Mouse (Mus musculus) G1E-ER4 (cell line): ENCODE data around the gene Mrtfa. TPM values are rescaled to one million over a fixed set of nuclear protein-coding genes. Genes with fewer than 3 reads are reported as not detected.

Experiments used
- GATA1 ChIP-seq: IDR thresholded peaks from one replicate; pipeline ENCODE4 v1.8.0; 2012; ENCODE audit warnings: low read length, inconsistent platforms
- polyA plus RNA-seq: library from polyadenylated mRNA; stranded (reverse); fragments of >175 nt; gene quantifications from 2 replicates; pipeline ENCODE4 v1.2.3, GENCODE M21; 2012

The Mrtfa gene
- polyA plus RNA-seq, 1 experiment: 17.8 TPM

DNA sequence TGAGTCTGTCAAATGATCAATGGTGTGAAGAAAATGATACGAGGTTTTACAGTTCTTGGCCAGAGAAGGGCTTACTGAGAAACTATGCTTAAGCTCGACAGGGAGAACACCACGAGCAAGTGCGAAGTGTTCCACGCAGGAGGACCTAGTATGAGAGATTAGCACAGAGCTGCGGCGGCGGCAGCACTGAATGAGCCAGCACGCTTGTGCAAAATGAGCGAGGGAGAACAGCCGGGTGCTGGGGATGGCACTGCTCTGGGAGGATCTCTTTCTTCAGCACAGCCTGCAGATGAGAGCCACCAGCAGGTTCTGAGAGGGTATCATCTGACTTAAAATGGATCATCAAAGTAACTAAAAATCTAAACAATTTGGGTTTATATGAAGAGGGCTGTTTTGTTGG is 91.3 kb downstream of the Mrtfa start:
- no peak for TF ChIP-seq GATA1

GRCm38 (mm10) chr15:81098689-81099088 is 91.9 kb downstream of the Mrtfa start:
- TF ChIP-seq GATA1: no peak

- no peak for TF ChIP-seq GATA1
Measured at GRCm38 (mm10) chr15:81097896-81098295, 92.7 kb downstream of the Mrtfa start.

DNA sequence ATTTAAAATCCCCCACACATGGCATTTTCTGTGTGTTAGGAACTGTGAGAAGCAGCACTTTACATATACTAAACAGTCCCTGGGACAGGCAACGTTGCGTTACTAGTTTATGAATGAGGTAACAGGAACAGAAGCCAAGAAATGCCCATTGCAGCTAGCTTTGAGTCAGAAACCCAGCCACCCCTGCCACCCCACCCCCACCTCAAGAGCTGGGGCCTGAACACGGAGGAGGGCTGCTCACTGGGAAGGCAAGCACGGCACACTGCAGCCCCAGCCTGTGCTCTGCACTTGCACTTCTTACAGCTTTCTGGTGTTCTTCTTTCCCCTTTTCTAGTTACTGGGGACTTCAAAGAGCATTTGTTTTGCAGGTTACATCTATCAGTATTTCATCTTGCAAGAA is 93.1 kb downstream of the Mrtfa start:
- TF ChIP-seq GATA1: no peak

GRCm38 (mm10) chr15:81096329-81097055 is 94.1 kb downstream of the Mrtfa start:
- no peak for TF ChIP-seq GATA1

- no peak for TF ChIP-seq GATA1
Measured at GRCm38 (mm10) chr15:81093032-81093431, 97.5 kb downstream of the Mrtfa start.

GRCm38 (mm10) chr15:81091718-81092117 is 98.8 kb downstream of the Mrtfa start:
- TF ChIP-seq GATA1: no peak

DNA sequence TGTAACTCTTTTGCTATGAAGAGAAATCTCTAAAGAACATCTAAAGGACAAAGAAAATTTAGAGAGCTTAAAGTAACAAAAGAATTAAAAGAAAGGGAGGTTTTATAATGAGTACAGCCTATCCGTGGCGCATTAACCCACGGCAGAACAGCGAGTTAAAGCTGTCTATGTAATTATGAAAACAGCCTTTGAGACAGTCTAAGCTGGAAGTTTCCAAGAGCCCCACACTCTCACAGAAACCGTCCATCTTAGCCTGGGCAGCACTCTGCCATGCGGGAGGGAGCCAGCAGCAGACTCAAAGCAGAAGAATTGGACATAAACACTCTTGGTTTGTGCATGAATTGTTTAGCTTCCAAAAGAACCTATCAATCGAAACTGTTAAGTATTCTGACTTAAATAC is 103.0 kb downstream of the Mrtfa start:
- TF ChIP-seq GATA1: no peak

DNA sequence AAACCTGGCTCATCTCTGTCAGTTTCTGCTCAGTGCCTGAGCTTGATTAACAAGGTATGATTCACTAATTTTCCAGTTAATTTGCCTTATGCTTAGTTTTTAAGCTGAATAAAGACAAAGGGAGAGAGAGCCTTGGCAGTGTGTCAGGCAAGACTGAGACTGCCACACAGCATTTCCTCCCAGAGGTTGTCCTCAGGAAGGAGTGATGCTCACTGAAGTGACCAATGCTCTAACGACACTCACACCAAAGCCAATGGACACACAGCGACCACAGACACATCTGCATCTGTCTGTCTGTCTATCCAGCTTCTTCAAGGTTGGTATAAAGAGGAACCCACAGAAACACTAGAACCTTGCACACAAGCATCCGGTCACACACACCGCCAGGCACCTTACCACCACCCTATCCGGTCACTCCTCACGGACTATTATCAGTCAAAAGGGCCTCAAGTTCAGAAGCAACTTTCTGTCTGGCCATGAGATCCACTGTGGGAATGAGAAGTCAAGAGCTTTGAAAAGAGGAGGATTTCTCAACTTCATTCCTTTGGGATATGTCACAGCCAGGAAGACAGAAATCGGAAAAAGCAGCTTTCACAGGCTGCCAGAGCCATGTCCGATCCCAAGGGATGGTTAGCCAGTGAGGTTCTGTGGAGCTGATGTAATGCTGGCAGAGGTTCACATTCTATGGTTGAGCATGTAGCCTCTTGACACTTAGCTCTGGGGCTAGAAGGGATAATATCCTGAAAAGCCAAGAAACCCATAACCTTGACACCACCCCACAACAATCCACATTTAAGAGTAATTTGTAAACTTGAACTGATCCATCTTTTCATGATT is 103.7 kb downstream of the Mrtfa start:
- TF ChIP-seq GATA1: no peak

GRCm38 (mm10) chr15:81083826-81084225 is 106.7 kb downstream of the Mrtfa start:
- no peak for TF ChIP-seq GATA1

DNA sequence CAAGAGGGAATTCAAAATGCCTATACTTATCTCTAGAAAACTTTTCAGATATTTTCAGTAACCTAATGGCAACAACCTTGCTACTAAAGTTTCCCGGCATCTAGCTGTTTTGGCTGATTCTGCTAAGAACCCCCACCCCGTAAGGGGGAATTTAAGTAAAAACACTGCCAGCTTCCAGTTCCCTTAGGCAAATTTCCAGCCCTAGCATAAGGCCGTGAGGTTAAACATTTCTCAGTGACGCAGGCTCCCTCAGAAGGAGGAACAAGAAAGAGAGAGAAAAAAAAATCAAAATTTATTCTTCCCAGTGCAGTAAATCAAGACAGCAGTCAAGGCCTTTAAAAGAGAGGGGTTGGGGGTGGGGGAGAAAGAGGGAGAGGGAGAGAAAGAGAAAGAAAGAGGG is 107.3 kb downstream of the Mrtfa start:
- TF ChIP-seq GATA1: no peak

DNA sequence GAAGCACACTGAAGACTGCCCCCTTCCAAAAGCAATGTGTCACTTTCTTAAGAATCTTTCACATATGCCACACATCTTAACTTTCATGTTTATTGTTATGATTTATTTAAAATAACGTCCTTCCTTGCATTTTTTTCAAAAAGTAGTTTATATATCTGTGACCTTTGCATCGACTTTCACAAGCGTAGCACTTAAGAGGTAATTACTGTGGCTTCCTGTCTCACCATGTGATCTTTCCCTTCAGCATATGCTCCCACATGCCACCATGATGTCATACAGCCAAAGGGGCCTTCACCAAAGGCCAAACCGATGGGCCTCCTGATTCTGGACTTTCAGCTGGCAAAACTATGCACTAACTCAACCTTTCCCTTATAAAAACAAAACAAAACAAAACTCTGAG is 109.3 kb downstream of the Mrtfa start:
- TF ChIP-seq GATA1: no peak

DNA sequence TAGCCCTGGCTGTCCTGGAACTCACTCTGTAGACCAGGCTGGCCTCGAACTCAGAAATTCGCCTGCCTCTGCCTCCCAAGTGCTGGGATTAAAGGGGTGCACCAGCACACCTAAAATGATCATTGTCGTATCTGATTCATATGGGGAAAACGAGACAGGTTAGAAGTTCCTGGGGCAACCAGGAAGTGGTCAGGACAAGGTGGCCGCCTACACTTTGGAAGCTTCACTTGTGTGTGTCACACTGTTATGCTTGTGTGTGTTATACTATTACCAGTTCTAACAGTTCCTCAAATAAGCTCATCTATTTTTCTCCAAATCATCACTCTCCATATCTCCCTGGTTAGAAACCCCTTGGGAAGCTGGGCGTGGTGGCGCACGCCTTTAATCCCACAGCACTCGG is 110.2 kb downstream of the Mrtfa start:
- no peak for TF ChIP-seq GATA1

DNA sequence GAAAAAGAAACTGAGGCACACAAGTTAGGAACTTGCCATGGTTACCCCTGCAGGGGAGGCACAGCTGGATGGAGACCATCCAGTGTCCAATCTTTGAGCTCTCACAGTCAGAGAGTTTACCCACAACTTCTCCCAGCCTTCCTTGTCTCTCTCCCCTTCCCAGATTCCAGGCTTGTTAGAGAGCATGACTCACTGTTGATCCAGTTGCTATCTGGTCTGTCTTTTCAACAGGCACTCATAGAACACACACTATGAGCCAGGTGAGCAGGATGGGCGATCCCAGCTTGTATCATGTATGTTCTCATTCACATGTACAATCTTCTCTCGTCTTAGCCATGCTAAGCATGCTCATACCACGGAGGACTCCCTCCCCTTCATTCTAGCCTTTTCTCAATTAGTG is 111.3 kb downstream of the Mrtfa start:
- no peak for TF ChIP-seq GATA1

DNA sequence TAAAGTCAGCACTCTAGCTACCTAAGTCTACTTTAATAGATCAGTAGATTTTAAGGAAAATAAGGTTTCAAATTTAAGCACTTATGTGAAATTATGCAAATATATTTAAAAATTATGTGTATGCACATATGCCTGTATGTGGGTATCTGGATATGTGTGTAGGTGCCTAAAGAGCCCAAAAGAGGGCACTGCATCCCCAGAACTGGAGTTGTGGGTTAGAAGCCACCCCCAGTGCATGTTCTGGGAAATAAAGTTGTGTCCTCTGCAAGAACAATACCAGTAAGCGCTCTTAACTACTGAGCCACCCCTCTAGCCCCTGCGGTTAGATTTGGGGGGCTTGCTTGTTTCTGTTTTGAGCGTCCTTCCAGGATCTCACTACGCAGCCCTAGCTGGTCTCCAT is 113.0 kb downstream of the Mrtfa start:
- no peak for TF ChIP-seq GATA1

GRCm38 (mm10) chr15:81074543-81074942 is 116.0 kb downstream of the Mrtfa start:
- no peak for TF ChIP-seq GATA1

- TF ChIP-seq GATA1: no peak
Measured at GRCm38 (mm10) chr15:81073751-81074150, 116.8 kb downstream of the Mrtfa start.
